Mouse (Mus musculus) thymus, postnatal 0 days (tissue): ENCODE measurements around the gene Plgrkt. TPM values are rescaled to one million over a fixed set of nuclear protein-coding genes. Genes with fewer than 3 reads are reported as not detected.
A peak's percentile ranks its signal among the peaks of the same experiment; 100 is the strongest.
"Not testable (repeated sequence)": the region's sequence is repeated elsewhere in the genome, so short reads cannot be mapped to it uniquely, and the experiment has no call there.

Source experiments
- DNase-seq: peaks from one replicate; pipeline ENCODE4 v3.0.0-alpha.2; 2015; ENCODE audit warnings: low spot score
- polyA plus RNA-seq: library from polyadenylated mRNA; unstranded; fragments of >200 nt; fragmentation: Nextera tagmentation; extraction: Ambion mirVana; gene quantifications from 2 replicates; pipeline ENCODE4 v1.2.1, GENCODE M21; 2015

Plgrkt gene
- polyA plus RNA-seq, result 308 and 317 TPM in 2 replicates

DNA sequence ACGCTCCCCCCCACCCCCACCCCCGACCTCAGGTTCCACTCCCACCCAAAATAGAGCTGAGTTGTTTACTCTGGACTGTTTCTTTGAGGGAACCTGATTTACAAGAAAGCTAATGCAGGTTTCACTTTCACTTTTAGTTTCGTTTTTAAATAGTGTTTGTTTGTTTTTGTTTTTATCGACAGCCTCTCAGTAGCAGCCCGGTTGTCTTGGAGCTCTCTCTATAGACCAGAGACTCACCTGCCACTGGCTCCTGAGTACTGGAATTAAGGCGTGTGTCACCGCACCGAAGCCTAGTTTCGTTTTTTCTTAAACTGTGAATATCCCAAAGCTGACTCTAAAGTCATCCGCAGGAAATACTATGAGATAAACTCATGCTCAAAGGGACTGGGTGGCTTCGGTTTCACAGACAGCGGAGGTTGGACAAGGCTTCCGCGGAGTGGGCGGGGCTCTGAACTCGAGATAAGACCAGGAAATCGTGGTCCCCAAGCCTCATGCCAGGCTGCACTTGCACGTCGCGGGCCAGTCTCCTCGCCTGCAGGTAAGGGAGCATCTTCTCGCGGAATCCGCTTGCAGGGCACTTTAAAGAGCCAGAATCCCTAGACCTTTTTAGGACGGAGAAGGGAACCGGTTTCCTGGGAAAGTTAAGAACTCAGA is at the start of gene Plgrkt, which contains the start of gene Cd274:
Plgrkt (minus strand) TSS at position 422 of the 654 bp plus-strand sequence.
Cd274 (plus strand) TSS at position 487 of the 654 bp plus-strand sequence.
- peak; percentile 94 for DNase-seq

DNA sequence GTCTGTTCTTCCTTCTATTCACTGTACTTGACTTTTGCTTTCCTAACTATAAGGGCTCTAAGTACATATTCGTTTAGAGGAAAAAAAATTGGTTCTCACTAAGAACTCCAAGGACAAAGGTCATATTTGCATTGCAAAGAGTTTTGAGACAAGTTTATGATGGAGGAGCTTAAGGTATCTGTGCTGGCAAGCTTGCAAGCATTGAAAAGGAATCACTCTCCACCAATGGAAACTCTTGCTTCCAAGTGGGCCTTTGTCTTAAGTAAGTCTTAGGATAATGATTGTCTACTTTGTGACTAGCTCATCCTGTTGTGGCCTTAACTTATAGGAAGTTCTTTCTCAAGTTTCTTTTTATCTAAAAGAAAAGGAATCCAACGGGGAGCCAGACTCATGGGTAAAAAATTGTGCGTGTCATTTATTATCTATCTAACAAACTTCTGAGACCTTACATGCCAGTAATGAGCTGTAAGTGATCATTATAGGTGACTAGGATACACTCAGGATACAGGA is 49.3 kb upstream of the Plgrkt start:
- no peak for DNase-seq

DNA sequence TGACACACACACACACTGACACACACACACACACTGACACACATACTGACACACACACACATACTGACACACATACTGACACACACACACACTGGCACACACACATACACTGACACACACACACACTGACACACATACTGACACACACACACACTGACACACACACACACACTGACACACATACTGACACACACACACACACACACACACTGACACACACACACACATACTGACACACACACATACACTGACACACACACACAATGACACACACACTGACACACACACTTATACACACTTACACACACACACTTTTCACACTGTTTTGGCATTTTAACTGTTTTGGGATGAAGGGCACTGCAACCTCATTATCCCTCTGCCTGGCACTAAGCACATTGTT is 47.7 kb upstream of the Plgrkt start:
- not testable (repeated sequence) for DNase-seq

- DNase-seq, result no peak
Observed at GRCm38 (mm10) chr19:29414513-29414912, 47.3 kb upstream of the Plgrkt start.

DNA sequence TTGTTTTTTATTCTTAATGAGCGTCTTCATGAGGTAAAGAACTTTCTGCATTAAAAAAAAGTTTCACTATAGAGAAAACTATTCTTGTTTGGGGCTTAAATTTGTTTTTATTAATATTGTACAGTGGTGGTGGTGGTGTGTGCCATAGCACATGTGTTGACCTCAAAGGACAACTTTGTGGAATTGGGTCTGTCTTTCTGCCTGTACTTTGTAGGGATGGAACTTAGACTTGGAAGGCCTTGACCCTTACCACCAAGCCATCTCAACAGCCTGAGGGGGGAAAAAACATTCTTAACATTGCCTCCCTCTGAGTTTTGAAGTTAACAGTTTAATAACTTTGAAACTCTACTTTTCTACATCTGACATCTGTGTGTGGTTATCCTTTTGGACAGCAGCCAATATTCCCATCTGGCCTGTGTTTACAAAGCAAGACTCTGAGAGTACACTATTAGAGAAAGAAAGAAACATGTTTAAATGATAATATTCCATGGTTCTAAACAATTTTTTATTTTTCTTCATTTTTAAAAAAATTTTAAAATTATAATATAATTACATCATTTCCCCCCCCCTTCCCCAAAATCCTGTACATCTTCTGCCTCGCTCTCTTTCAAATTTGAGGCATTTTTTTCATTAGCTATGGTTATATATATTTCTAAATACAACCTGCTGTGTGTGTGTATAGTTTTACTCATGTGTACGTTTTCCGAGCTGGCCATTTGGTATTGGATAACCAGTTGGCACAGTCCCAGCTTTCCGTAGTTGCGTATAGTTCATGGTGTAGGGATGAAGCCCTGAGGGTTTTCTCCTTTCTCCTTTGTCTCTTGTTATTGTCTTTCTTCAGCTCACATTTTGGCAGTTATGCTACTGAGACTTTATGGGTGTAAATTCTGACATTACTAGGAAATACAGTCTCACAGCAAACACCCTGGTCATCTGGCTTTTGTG is 45.6 kb upstream of the Plgrkt start:
- no peak for DNase-seq

DNA sequence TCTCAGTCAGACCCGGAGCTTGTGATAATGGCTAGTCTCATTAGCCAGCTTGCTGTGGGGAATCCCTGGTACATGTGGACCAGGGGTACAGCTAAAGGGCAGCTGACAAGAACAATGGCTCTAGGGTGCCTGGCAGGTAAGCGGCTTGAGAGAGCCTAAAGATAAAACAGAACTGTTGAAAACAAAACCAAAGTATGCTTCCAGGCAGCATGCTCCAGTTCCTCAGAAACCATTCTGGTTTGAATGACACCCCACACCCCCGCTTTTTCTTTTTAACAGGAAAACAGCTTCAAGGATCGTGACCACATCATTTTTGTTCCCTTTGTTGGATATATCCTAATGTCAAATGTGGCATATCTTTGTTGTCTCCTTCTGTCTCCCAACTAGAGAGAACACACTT is 43.4 kb upstream of the Plgrkt start, which contains the start of gene Pdcd1lg2:
Pdcd1lg2 (plus strand) TSS at position 301 of the 400 bp plus-strand sequence.
- no peak for DNase-seq

DNA sequence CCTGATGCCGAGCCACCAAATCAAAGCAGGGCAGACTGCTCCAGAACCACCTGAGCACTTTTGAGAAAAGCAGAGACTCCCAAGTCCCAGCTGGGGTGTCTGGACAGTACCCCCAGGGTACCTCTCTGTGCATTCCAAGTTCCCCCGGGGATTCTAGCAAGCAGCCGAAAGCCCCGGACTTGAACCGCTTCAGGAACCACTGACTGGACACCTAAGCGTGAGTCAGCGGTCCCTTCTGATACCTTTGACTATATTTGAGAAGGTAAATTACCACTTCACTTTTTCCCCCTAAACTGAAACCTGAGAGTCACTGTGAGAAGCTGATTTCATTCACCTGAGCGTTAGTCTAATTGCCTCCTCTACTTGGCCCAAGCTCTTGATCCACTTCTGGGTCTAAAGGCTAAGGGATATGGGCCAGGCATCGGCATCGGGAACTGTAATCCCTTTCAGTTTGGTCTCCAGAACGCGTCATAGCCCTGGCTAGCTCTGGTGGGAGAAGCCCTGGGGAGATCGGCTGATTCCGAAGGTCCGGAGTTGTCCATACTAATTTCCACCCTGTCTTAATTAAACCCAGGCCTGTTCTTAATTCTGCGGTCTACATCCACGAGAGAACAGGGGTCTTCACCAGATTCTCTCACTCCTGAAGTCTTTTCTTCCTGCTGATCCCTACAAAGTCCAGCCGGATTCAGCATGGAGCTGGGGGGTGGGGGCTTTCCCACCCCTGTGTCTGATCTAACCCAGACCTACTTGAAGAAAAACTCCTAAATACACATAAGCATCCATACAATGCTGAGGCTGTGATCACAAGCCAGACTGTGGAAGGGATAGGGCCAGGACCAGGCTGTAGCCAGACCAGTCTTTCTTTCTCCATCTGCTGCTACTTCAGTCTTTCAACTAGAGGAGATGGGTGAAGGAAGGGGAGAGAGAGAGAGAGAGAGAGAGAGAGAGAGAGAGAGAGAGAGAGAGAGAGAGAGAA is 39.1 kb upstream of the Plgrkt start:
- DNase-seq, result no peak

GRCm38 (mm10) chr19:29405388-29405787 is 38.2 kb upstream of the Plgrkt start:
- no peak for DNase-seq

- no peak for DNase-seq
Observed at GRCm38 (mm10) chr19:29403251-29403650, 36.1 kb upstream of the Plgrkt start.

- no peak for DNase-seq
Observed at GRCm38 (mm10) chr19:29402621-29403020, 35.4 kb upstream of the Plgrkt start.

- no peak for DNase-seq
Observed at GRCm38 (mm10) chr19:29400466-29400865, 33.3 kb upstream of the Plgrkt start.

DNA sequence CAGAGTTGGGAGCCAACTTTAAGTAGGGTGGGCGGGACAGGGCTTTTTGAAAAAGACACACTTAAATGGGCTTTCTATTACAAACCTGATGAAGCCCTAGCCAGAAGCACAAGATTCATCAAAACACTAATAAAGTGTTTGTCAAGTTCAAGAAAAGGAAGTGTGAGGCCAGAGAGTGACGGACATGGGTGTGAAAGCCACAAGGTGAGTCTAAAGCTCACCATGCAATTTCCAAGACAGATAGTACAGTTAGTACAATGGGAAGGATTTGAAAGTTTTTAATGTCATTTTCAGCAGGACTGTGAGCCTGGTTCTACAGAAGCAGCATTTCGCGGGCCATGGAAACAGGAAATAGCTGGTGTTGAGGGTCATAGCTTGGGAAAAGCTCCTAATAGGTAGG is 32.6 kb upstream of the Plgrkt start:
- no peak for DNase-seq

GRCm38 (mm10) chr19:29396353-29396752 is 29.2 kb upstream of the Plgrkt start:
- DNase-seq, result no peak

DNA sequence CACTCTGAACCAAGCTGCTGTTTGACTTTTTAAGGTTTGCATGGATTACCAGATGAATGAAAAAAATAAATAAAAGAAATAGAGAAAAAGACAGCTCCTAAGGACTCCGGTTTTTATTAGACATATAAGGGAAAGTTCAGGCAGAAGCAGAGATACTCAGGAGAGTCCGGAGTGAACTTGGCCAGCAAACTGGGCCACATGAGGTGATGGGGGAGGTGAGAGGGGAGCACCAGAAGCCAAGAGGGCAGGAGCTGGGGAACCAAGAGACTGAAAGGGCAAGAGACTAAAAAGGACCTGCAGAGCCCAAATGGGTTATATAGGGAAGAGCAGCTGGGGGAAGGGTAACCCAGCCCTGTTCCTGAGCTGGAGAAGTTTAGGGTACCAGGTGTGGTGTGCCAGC is 27.5 kb upstream of the Plgrkt start:
- no peak for DNase-seq

- DNase-seq, result no peak
Observed at GRCm38 (mm10) chr19:29393333-29393732, 26.1 kb upstream of the Plgrkt start.

- DNase-seq, result no peak
Observed at GRCm38 (mm10) chr19:29391279-29391678, 24.1 kb upstream of the Plgrkt start.

DNA sequence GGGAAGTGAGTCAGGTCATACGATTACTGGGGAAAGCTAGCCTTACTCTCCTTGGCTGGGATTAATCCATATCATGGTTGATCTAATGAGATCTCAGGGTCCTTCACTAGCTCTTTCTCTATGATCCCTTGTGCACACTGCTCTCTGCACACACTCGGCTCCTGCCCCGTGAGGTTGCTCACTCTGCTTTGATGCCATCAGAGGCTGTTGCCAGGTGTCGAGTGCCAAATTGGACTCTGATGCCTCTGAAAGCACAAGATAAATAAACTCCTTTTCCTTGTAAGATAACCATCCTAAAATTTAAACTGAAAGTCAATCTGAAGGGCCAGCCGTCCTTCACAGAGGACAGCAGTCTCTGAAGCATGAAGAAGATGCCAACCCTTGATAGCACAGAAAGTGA is 23.3 kb upstream of the Plgrkt start:
- no peak for DNase-seq

- no peak for DNase-seq
Observed at GRCm38 (mm10) chr19:29388818-29389217, 21.6 kb upstream of the Plgrkt start.

GRCm38 (mm10) chr19:29385822-29386221 is 18.6 kb upstream of the Plgrkt start:
- DNase-seq, result no peak

- no peak for DNase-seq
Observed at GRCm38 (mm10) chr19:29384994-29385393, 17.8 kb upstream of the Plgrkt start.

- no peak for DNase-seq
Observed at GRCm38 (mm10) chr19:29384412-29384811, 17.2 kb upstream of the Plgrkt start.
